Mouse (Mus musculus): ENCODE measurements around the gene Slc12a8. TPM values are rescaled to one million over a fixed set of nuclear protein-coding genes. Genes with fewer than 3 reads are reported as not detected.

Slc12a8 gene
- 0.97 and 1.2 TPM in 2 replicates for polyA plus RNA-seq (2012; rRNA removed)
- 0.94 and 1.00 TPM in 2 replicates for polyA plus RNA-seq (2014; fragmentation: Nextera tagmentation; extraction: Ambion mirVana)

GRCm38 (mm10) chr16:33516807-33517565 lies at the start of gene Slc12a8:
Gene Slc12a8, plus strand, starts transcription at chr16:33517328.
- peak; percentile 50 for DNase-seq (ENCODE audit: low spot score)
- no peak for TF ChIP-seq POLR2A (IDR thresholded peaks at IDR 0.05; ENCODE audit: borderline replicate concordance, extremely low read depth, insufficient read depth, insufficient read length)
- Histone ChIP-seq H3K27ac (replicated peaks; ENCODE audit: low read depth, low read length) (no peak within 1 kb of the TSS), H3K27me3 (ENCODE audit: control insufficient read depth, insufficient read depth, low read length) (no peaks in the 10 kb centered on the region), H3K36me3 (ENCODE audit: control insufficient read depth, insufficient read depth, low read length) (no peaks in the 10 kb centered on the region), H3K4me2 (replicated peaks; ENCODE audit: low read depth, low read length, severe bottlenecking) (peak within 1 kb of the TSS; percentile 82), H3K9ac (ENCODE audit: low read depth, low read length, severe bottlenecking) (peak within 1 kb of the TSS; percentile 58), H3K4me3 (replicated peaks; ENCODE audit: low read length) (peak within 1 kb of the TSS; percentile 35), H3K4me1 (ENCODE audit: control insufficient read depth, insufficient read depth, low read length) (peaks cover 17% of the 10 kb centered on the region), H3K9me3 (ENCODE audit: control insufficient read depth, low read length) (no peaks in the 10 kb centered on the region)
- ATAC-seq (ENCODE audit: low FRiP score, low read depth) = no peak
- WGBS = 4% methylated on average over 25 of the region's 27 CpGs

GRCm38 (mm10) chr16:33467451-33467850 lies 49.7 kb upstream of the Slc12a8 start:
- no peaks in the 10 kb centered on the region for H3K4me1 ChIP-seq (ENCODE audit: control insufficient read depth, insufficient read depth, low read length)
- no peak overlapping the region for H3K27ac ChIP-seq (replicated peaks; ENCODE audit: low read depth, low read length)
- no peak overlapping the region for H3K4me3 ChIP-seq (replicated peaks; ENCODE audit: low read length)
- peaks cover 22% of the 10 kb centered on the region; the same call in 1 of the 2 replicates for H3K36me3 ChIP-seq (ENCODE audit: control insufficient read depth, insufficient read depth, low read length)
- H3K4me2 ChIP-seq (replicated peaks; ENCODE audit: low read depth, low read length, severe bottlenecking) = no peak overlapping the region
- no peaks in the 10 kb centered on the region for H3K9me3 ChIP-seq (ENCODE audit: control insufficient read depth, low read length)
- TF ChIP-seq POLR2A (IDR thresholded peaks at IDR 0.05; ENCODE audit: borderline replicate concordance, extremely low read depth, insufficient read depth, insufficient read length) = no peak
- no peaks in the 10 kb centered on the region for H3K27me3 ChIP-seq (ENCODE audit: control insufficient read depth, insufficient read depth, low read length)
- WGBS = 72% methylated on average over 6 of the region's 6 CpGs
- DNase-seq (ENCODE audit: low spot score) = no peak
- no peak overlapping the region for H3K9ac ChIP-seq (ENCODE audit: low read depth, low read length, severe bottlenecking)
- ATAC-seq (ENCODE audit: low FRiP score, low read depth) = no peak

GRCm38 (mm10) chr16:33469973-33470372 lies 47.2 kb upstream of the Slc12a8 start:
- DNase-seq (ENCODE audit: low spot score) (peak; percentile 76), ATAC-seq (ENCODE audit: low FRiP score, low read depth) (no peak)
- Histone ChIP-seq H3K36me3 (ENCODE audit: control insufficient read depth, insufficient read depth, low read length) (peaks cover 26% of the 10 kb centered on the region; the same call in 1 of the 2 replicates), H3K27me3 (ENCODE audit: control insufficient read depth, insufficient read depth, low read length) (no peaks in the 10 kb centered on the region), H3K4me2 (replicated peaks; ENCODE audit: low read depth, low read length, severe bottlenecking) (no peak overlapping the region), H3K9me3 (ENCODE audit: control insufficient read depth, low read length) (no peaks in the 10 kb centered on the region), H3K27ac (replicated peaks; ENCODE audit: low read depth, low read length) (no peak overlapping the region), H3K4me3 (replicated peaks; ENCODE audit: low read length) (no peak overlapping the region), H3K9ac (ENCODE audit: low read depth, low read length, severe bottlenecking) (no peak overlapping the region), H3K4me1 (ENCODE audit: control insufficient read depth, insufficient read depth, low read length) (no peaks in the 10 kb centered on the region)
- TF ChIP-seq POLR2A (IDR thresholded peaks at IDR 0.05; ENCODE audit: borderline replicate concordance, extremely low read depth, insufficient read depth, insufficient read length) = no peak

GRCm38 (mm10) chr16:33474381-33474780 lies 42.7 kb upstream of the Slc12a8 start:
- Histone ChIP-seq H3K4me3 (replicated peaks; ENCODE audit: low read length) (no peak overlapping the region), H3K9me3 (ENCODE audit: control insufficient read depth, low read length) (no peaks in the 10 kb centered on the region), H3K4me1 (ENCODE audit: control insufficient read depth, insufficient read depth, low read length) (no peaks in the 10 kb centered on the region), H3K9ac (ENCODE audit: low read depth, low read length, severe bottlenecking) (no peak overlapping the region), H3K27ac (replicated peaks; ENCODE audit: low read depth, low read length) (no peak overlapping the region), H3K36me3 (ENCODE audit: control insufficient read depth, insufficient read depth, low read length) (peaks cover 47% of the 10 kb centered on the region), H3K4me2 (replicated peaks; ENCODE audit: low read depth, low read length, severe bottlenecking) (no peak overlapping the region), H3K27me3 (ENCODE audit: control insufficient read depth, insufficient read depth, low read length) (no peaks in the 10 kb centered on the region)
- WGBS = 92% methylated on average over 6 of the region's 6 CpGs
- DNase-seq (ENCODE audit: low spot score) (no peak), ATAC-seq (ENCODE audit: low FRiP score, low read depth) (no peak)
- TF ChIP-seq POLR2A (IDR thresholded peaks at IDR 0.05; ENCODE audit: borderline replicate concordance, extremely low read depth, insufficient read depth, insufficient read length) = no peak

GRCm38 (mm10) chr16:33479926-33480325 lies 37.2 kb upstream of the Slc12a8 start:
- no peak overlapping the region for H3K4me2 ChIP-seq (replicated peaks; ENCODE audit: low read depth, low read length, severe bottlenecking)
- H3K4me3 ChIP-seq (replicated peaks; ENCODE audit: low read length) = no peak overlapping the region
- no peak overlapping the region for H3K27ac ChIP-seq (replicated peaks; ENCODE audit: low read depth, low read length)
- H3K9ac ChIP-seq (ENCODE audit: low read depth, low read length, severe bottlenecking) = no peak overlapping the region
- no peak for ATAC-seq (ENCODE audit: low FRiP score, low read depth)
- TF ChIP-seq POLR2A (IDR thresholded peaks at IDR 0.05; ENCODE audit: borderline replicate concordance, extremely low read depth, insufficient read depth, insufficient read length) = no peak
- H3K27me3 ChIP-seq (ENCODE audit: control insufficient read depth, insufficient read depth, low read length) = no peaks in the 10 kb centered on the region
- DNase-seq (ENCODE audit: low spot score) = no peak
- H3K9me3 ChIP-seq (ENCODE audit: control insufficient read depth, low read length) = no peaks in the 10 kb centered on the region
- peaks cover 41% of the 10 kb centered on the region for H3K36me3 ChIP-seq (ENCODE audit: control insufficient read depth, insufficient read depth, low read length)
- no peaks in the 10 kb centered on the region for H3K4me1 ChIP-seq (ENCODE audit: control insufficient read depth, insufficient read depth, low read length)

All from limb, embryonic 14.5 days (tissue).